Mouse (Mus musculus): ENCODE data around the gene Eid3.

DNA sequence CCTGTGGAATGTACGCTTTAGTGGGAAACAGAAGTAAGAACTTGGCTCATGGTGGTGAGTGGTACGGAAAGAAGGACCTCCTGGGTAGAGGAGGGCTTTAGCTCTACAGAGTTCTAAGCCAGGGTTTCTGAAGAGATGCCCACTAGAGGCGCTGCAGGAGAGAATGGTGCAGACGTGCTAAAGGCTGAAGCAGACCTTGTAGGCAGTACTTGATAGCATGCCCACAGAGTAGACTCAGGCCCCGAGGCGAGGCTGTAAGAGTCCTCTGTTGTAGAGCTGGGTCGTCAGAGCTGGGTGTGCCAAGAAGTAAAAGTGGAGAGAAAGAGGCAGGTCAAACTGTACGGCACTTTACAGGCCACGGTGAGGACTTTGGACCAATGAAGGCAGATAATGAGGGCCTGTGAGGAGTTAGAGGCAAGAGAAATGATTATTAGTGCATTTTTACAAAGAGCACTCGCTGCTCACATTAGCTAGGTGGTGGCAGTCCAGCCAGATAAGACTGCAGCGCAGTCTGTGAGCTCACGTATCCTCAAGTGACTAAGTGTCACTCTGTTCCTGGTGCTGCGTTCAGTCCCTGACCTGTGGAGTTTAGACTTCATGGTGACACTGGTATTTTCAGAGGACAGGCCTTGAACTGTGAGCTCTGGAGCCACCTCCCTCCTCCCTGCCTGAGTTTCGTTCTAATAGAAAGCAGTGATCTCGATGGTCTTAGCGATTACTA lies 9.8 kb downstream of the Eid3 start:
- TF ChIP-seq POLR2A (IDR thresholded peaks at IDR 0.05; ENCODE audit: low read depth, low read length) (no peak), CTCF (conservative IDR thresholded peaks at IDR 0.05; ENCODE audit: insufficient read depth, insufficient read length, low read depth, low read length) (peak; percentile 53)

All from kidney, adult 2 months (tissue).